Mouse (Mus musculus) CH12.LX (cell line): ENCODE data around the gene Chmp4b. TPM values are rescaled to one million over a fixed set of nuclear protein-coding genes. Genes with fewer than 3 reads are reported as not detected.

Experiments used
- DNase-seq: peaks from one replicate; pipeline ENCODE4 v3.0.0-alpha.2; 2013; ENCODE audit errors: extremely low read depth
- H3K27ac ChIP-seq: 2 replicates; pipeline ENCODE4 v1.5.1; 2012; ENCODE audit warnings: low read depth, mild to moderate bottlenecking, control low read depth, moderate library complexity; ENCODE audit not compliant: insufficient read depth
- H3K27me3 ChIP-seq: replicated peaks from 2 replicates; pipeline ENCODE3; 2012; ENCODE audit warnings: inconsistent platforms
- H3K36me3 ChIP-seq, 2 experiments: replicated peaks in 1 of 2; 2 replicates each; pipeline versions ENCODE3 to v1.6.1; 2012; ENCODE audit warnings: inconsistent platforms in 1 of 2, low read length in 1 of 2, mild to moderate bottlenecking in 1 of 2, mixed read lengths in 1 of 2, moderate library complexity in 1 of 2; ENCODE audit not compliant: control insufficient read depth in 1 of 2, insufficient read depth in 1 of 2
- H3K4me1 ChIP-seq, 2 experiments: 2 replicates each; pipeline ENCODE4 v1.6.1; 2012; ENCODE audit warnings: inconsistent platforms in 1 of 2, moderate library complexity in 1 of 2; ENCODE audit not compliant: insufficient read depth in 2 of 2, control insufficient read depth in 1 of 2
- H3K4me2 ChIP-seq: 2 replicates; pipeline ENCODE4 v1.6.1; 2012; ENCODE audit warnings: low read depth, mild to moderate bottlenecking, control low read depth; ENCODE audit not compliant: poor library complexity, insufficient read depth, severe bottlenecking
- H3K4me3 ChIP-seq, 3 experiments: fragments of 150-350 bp in 1 of 3; sonication (generic) in 1 of 3; replicated peaks in 1 of 3; 2 replicates each; pipeline versions ENCODE3 to v1.5.1; 2011 to 2012; ENCODE audit warnings: low read depth in 2 of 3, low read length in 2 of 3, mild to moderate bottlenecking in 2 of 3, moderate library complexity in 2 of 3, control low read depth in 1 of 3, improper control_type of control experiment in 1 of 3, inconsistent platforms in 1 of 3, mixed read lengths in 1 of 3; ENCODE audit not compliant: poor library complexity in 1 of 3
- H3K79me2 ChIP-seq: replicated peaks from 2 replicates; pipeline ENCODE4 v1.6.1; 2012; ENCODE audit warnings: mild to moderate bottlenecking, moderate library complexity; ENCODE audit not compliant: control insufficient read depth, poor library complexity, insufficient read depth, severe bottlenecking; ENCODE audit errors: extremely low read depth
- H3K9ac ChIP-seq: 2 replicates; pipeline ENCODE4 v1.6.1; 2012; ENCODE audit warnings: low read depth, mild to moderate bottlenecking, control low read depth, moderate library complexity; ENCODE audit not compliant: insufficient read depth
- H3K9me3 ChIP-seq: replicated peaks from 2 replicates; pipeline ENCODE3; 2012; ENCODE audit warnings: low read length, inconsistent platforms, mixed read lengths
- BHLHE40 ChIP-seq: IDR thresholded peaks from 2 replicates; pipeline ENCODE4 v1.6.1; 2011; ENCODE audit warnings: mild to moderate bottlenecking, low read depth, low read length, improper control_type of control experiment
- CHD2 ChIP-seq: IDR thresholded peaks from 2 replicates; pipeline ENCODE4 v1.6.1; 2011; ENCODE audit warnings: low read length, improper control_type of control experiment
- CTCF ChIP-seq, 2 experiments: IDR thresholded peaks in 1 of 2; conservative IDR thresholded peaks in 1 of 2; 2 replicates each; pipeline ENCODE4 v1.5.1; 2011 to 2012; ENCODE audit warnings: low read depth in 2 of 2, low read length in 2 of 2, improper control_type of control experiment in 1 of 2, inconsistent platforms in 1 of 2, mild to moderate bottlenecking in 1 of 2, moderate library complexity in 1 of 2
- EP300 ChIP-seq: IDR thresholded peaks from 2 replicates; pipeline ENCODE4 v1.6.1; 2011; ENCODE audit warnings: low read length, improper control_type of control experiment
- JUND ChIP-seq: conservative IDR thresholded peaks from 2 replicates; pipeline ENCODE4 v1.6.1; 2011; ENCODE audit warnings: low read depth, low read length, improper control_type of control experiment
- MAX ChIP-seq: IDR thresholded peaks from 2 replicates; pipeline ENCODE4 v1.6.1; 2011; ENCODE audit warnings: low read length, improper control_type of control experiment
- MAZ ChIP-seq: IDR thresholded peaks from 2 replicates; pipeline ENCODE4 v1.6.1; 2012; ENCODE audit warnings: low read depth, mild to moderate bottlenecking, inconsistent platforms, low read length, improper control_type of control experiment, moderate library complexity
- MXI1 ChIP-seq: IDR thresholded peaks from 2 replicates; pipeline ENCODE4 v1.6.1; 2011; ENCODE audit warnings: mild to moderate bottlenecking, low read depth, low read length, improper control_type of control experiment
- NELFE ChIP-seq: IDR thresholded peaks from 2 replicates; pipeline ENCODE4 v1.6.1; 2011; ENCODE audit warnings: low read depth, low read length, improper control_type of control experiment
- PAX5 ChIP-seq: IDR thresholded peaks from 2 replicates; pipeline ENCODE4 v1.6.1; 2012; ENCODE audit warnings: low read length, inconsistent platforms, mixed read lengths
- POLR2A ChIP-seq: IDR thresholded peaks from 2 replicates; pipeline ENCODE4 v1.6.1; 2011; ENCODE audit warnings: low read depth, mild to moderate bottlenecking, improper control_type of control experiment, low read length
- POLR2AphosphoS2 ChIP-seq: IDR thresholded peaks from 2 replicates; pipeline ENCODE4 v1.6.1; 2011; ENCODE audit warnings: low read depth, low read length, improper control_type of control experiment
- RAD21 ChIP-seq: IDR thresholded peaks from 2 replicates; pipeline ENCODE4 v1.6.1; 2011; ENCODE audit warnings: low read depth, mild to moderate bottlenecking, low read length, improper control_type of control experiment, moderate library complexity
- RCOR1 ChIP-seq: conservative IDR thresholded peaks from 2 replicates; pipeline ENCODE4 v1.6.1; 2012; ENCODE audit warnings: low read depth, mild to moderate bottlenecking, inconsistent platforms, low read length, improper control_type of control experiment
- SMC3 ChIP-seq: IDR thresholded peaks from 2 replicates; pipeline ENCODE4 v1.6.1; 2011; ENCODE audit warnings: low read depth, low read length, improper control_type of control experiment
- TBP ChIP-seq: conservative IDR thresholded peaks from 2 replicates; pipeline ENCODE4 v1.6.1; 2011; ENCODE audit warnings: low read depth, low read length, improper control_type of control experiment
- ZKSCAN1 ChIP-seq: IDR thresholded peaks from 2 replicates; pipeline ENCODE4 v1.6.1; 2012; ENCODE audit warnings: low read depth, inconsistent platforms, low read length, improper control_type of control experiment, borderline replicate concordance
- dilution Hi-C: fragments of 300-500 bp; cut with MboI; formaldehyde crosslinking; loops from 2 replicates; pipeline ENCODE4 v1.14.3; 2020; ENCODE audit warnings: low sequenced_read_pairs; ENCODE audit not compliant: extremely low pct_unique_long_range_greater_than_20kb, extremely low pct_ligation_motif_present
- in situ Hi-C: fragments of 300-500 bp; cut with MboI; formaldehyde crosslinking; loops from 3 replicates; pipeline ENCODE4 v1.14.3; 2019; ENCODE audit warnings: low sequenced_read_pairs, low pct_ligation_motif_present, low pct_unique_long_range_greater_than_20kb, mixed read lengths
- polyA plus RNA-seq: library from polyadenylated mRNA; unstranded; fragments of >175 nt; gene quantifications from 2 replicates; pipeline ENCODE4 v1.2.1, GENCODE M21; 2012; ENCODE audit warnings: low read depth; ENCODE audit not compliant: insufficient read length
- total RNA-seq, 2 experiments: library from RNA; depleted of rRNA; stranded (reverse); fragments of 300-350 nt in 1 of 2; fragments of >200 nt in 1 of 2; gene quantifications; 2 replicates each; pipeline ENCODE4 v1.2.3; 2012 to 2014

The Chmp4b gene
- total and polyA plus RNA-seq, 3 experiments = 105 to 152 (median 113) TPM

DNA sequence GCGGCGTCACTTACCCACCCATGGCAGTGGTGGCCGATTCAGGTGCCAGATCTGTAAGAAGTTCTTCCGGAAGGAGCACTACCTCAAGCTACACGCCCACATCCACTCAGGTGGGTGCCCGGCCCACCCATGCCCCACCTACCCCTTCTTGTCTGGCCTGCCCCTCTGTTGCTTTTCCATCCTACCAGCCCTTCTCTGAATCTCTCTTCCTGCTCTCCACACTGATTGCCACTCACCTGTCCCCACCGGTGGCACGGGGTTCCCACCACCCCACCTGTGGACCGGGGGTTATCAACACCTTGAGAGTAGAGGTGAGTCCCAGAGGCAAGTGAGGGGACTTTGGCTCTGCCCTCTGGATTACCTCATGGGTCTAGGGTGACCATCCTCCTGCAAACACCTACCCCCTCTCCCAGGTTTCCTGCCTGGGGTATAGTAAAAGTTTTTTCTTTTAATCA lies 9.5 kb upstream of the Chmp4b start:
- in situ Hi-C loops = no loop called here
- peaks cover 0 to 9% of the 10 kb centered on the region in 2 experiments; a peak in 2 of 4 replicates for H3K4me1 ChIP-seq

DNA sequence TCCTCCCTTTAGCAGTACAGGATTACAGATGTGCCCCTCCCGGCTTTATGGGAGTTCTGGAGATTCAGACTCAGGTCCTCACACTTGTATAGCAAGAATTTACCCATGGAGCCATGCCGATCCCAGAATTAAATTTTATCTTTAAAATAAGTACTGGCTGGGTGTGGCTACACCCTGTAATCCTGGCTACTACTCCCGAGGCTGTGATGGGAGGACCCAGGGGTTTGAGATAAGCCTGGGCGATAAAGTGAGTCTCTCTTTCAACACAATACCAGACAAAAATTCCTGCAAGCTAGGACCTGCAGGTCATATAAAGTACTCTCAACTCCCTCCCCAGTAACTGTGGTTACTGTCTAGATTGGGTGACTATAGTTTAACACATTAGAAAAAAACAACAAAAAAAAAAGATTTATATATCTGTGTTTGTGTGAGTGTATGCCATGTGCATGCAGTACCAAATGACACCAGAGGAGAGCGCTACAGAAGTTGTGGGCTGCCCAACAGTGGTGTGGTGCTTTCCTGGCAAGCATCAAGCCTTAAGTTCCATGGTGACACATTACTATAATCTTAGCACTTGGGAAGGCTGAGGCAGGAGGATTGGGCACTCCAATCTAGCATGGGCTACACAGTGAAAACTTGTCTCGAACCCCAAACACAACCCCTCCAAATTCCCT lies 8.7 kb upstream of the Chmp4b start:
- Histone ChIP-seq H3K4me3 (no peak overlapping the region), H3K9ac (no peak overlapping the region)
- in situ Hi-C loops (no loop called here), dilution Hi-C loops (no loop called here)
- TF ChIP-seq CTCF (conservative IDR thresholded peaks at IDR 0.05 in 1 of 2, IDR thresholded peaks at IDR 0.05 in 1 of 2; ENCODE audit: low read depth in 2 of 2, low read length in 2 of 2) (0 out of 4 replicates have a peak, but pooled peaks of 1 of the 2 experiments have one; percentile 2), JUND (no peak)
- TF ChIP-seq, all 38 proteins: peak for 1
- Histone ChIP-seq H3K79me2 (no peaks in the 10 kb centered on the region), H3K27me3 (no peaks in the 10 kb centered on the region), H3K27ac (no peak overlapping the region), H3K9me3 (peaks cover 7% of the 10 kb centered on the region), H3K4me1 (peaks cover 0 to 9% of the 10 kb centered on the region in 2 experiments; a peak in 2 of 4 replicates), H3K4me2 (no peak overlapping the region), H3K36me3 (peaks cover 4 to 69% of the 10 kb centered on the region in 2 experiments)
- no peak for DNase-seq

More for the DNA sequence above, 9.5 kb upstream of the Chmp4b start:
- Histone ChIP-seq H3K4me2 (no peak overlapping the region), H3K36me3 (peaks cover 6 to 75% of the 10 kb centered on the region in 2 experiments), H3K9me3 (peaks cover 9% of the 10 kb centered on the region), H3K9ac (no peak overlapping the region), H3K27me3 (no peaks in the 10 kb centered on the region), H3K4me3 (no peak overlapping the region)
- DNase-seq = no peak
- dilution Hi-C loops = no loop called here
- no peak for TF ChIP-seq EP300
- TF ChIP-seq MXI1 = no peak
- TF ChIP-seq NELFE = no peak
- TF ChIP-seq POLR2AphosphoS2 = no peak
- TF ChIP-seq ZKSCAN1 = no peak
- no peak for TF ChIP-seq RCOR1
- TF ChIP-seq TBP = no peak
- no peak for TF ChIP-seq PAX5
- TF ChIP-seq CHD2 = no peak
- TF ChIP-seq BHLHE40 = no peak
- TF ChIP-seq MAX = no peak
- TF ChIP-seq MAZ = no peak
- TF ChIP-seq, all 38 proteins: peak for 0
- Histone ChIP-seq H3K27ac (no peak overlapping the region), H3K79me2 (no peaks in the 10 kb centered on the region)

DNA sequence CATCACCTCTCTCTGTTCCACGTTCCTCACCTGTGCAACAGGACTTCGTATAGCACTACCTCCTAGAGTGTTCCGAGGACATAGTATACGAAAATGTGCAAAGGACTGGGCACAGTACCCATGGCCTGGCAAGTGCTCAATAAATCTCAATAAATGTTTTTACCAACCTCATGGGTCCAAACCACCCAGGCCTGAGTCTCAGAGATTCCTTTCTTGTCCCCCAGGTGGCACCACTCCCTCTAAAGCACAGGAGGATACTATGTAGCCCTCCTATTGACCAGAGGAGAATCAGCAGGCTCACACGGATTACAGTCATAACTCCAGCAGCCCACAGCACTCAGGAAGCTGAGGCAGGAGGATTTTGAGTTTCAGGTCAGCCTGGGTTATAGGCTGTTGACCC lies 4.9 kb upstream of the Chmp4b start:
- no peak overlapping the region for H3K9ac ChIP-seq
- TF ChIP-seq RAD21 = peak; percentile 36
- TF ChIP-seq CTCF (conservative IDR thresholded peaks at IDR 0.05 in 1 of 2, IDR thresholded peaks at IDR 0.05 in 1 of 2; ENCODE audit: low read depth in 2 of 2, low read length in 2 of 2) = peak in 1 of 2 experiments; percentile 58; a peak in 3 of 4 replicates
- no peak for TF ChIP-seq POLR2A
- peak; percentile 48 for TF ChIP-seq SMC3
- no peak overlapping the region for H3K27ac ChIP-seq
- H3K27me3 ChIP-seq = no peaks in the 10 kb centered on the region
- H3K79me2 ChIP-seq = no peaks in the 10 kb centered on the region
- H3K4me1 ChIP-seq = no peaks in the 10 kb centered on the region
- peaks cover 0 to 42% of the 10 kb centered on the region in 2 experiments for H3K36me3 ChIP-seq
- in situ Hi-C loops = no loop called here
- DNase-seq = peak; percentile 34
- dilution Hi-C loops = no loop called here
- no peak overlapping the region for H3K4me3 ChIP-seq
- H3K4me2 ChIP-seq = no peak overlapping the region
- peaks cover 5% of the 10 kb centered on the region for H3K9me3 ChIP-seq
